Mouse (Mus musculus) forebrain, embryonic 16.5 days (tissue): ENCODE data around the gene Cish. TPM values are rescaled to one million over a fixed set of nuclear protein-coding genes. Genes with fewer than 3 reads are reported as not detected.

Experiments used
- ATAC-seq: fragments of 200-750 bp; cut with Nextera tagmentation; 2 replicates; pipeline ENCODE4 v1.8.0; 2017; ENCODE audit warnings: mild to moderate bottlenecking, moderate library complexity
- H3K27ac ChIP-seq: fragments of 300-500 bp; sonication (generic); 2 replicates; pipeline ENCODE4 v1.5.1; 2014; ENCODE audit warnings: low read length, control low read depth
- H3K27me3 ChIP-seq: fragments of 300-500 bp; sonication (generic); replicated peaks from 2 replicates; pipeline ENCODE4 v1.6.1; 2014; ENCODE audit warnings: low read length; ENCODE audit not compliant: control insufficient read depth, insufficient read depth
- H3K36me3 ChIP-seq: fragments of 300-500 bp; sonication (generic); 2 replicates; pipeline ENCODE4 v1.6.1; 2014; ENCODE audit not compliant: control insufficient read depth, insufficient read depth
- H3K4me1 ChIP-seq: fragments of 300-500 bp; sonication (generic); replicated peaks from 2 replicates; pipeline ENCODE4 v1.6.1; 2014; ENCODE audit warnings: low read length; ENCODE audit not compliant: control insufficient read depth, insufficient read depth
- H3K4me2 ChIP-seq: fragments of 300-500 bp; sonication (generic); 2 replicates; pipeline ENCODE4 v1.6.1; 2014; ENCODE audit warnings: mild to moderate bottlenecking, low read length, control low read depth
- H3K4me3 ChIP-seq: fragments of 300-500 bp; sonication (generic); replicated peaks from 2 replicates; pipeline ENCODE4 v1.5.1; 2014; ENCODE audit warnings: mild to moderate bottlenecking, low read length, control low read depth
- H3K9ac ChIP-seq: fragments of 300-500 bp; sonication (generic); replicated peaks from 2 replicates; pipeline ENCODE4 v1.6.1; 2014; ENCODE audit warnings: low read depth, low read length, control low read depth
- H3K9me3 ChIP-seq: fragments of 300-500 bp; sonication (generic); 2 replicates; pipeline ENCODE4 v1.6.1; 2016; ENCODE audit warnings: low read length; ENCODE audit not compliant: control insufficient read depth
- WGBS: fragments of 180-500 bp; shearing (Covaris S2); extraction: QIAGEN DNeasy Blood & Tissue Kit; methylation state at CpG from one replicate; pipeline ENCODE4 v1.1.7; 2014; 5-methylcytosine and 5-hydroxymethylcytosine counted together
- polyA plus RNA-seq: library from polyadenylated mRNA; unstranded; fragments of >200 nt; fragmentation: Nextera tagmentation; extraction: Ambion mirVana; gene quantifications from 2 replicates; pipeline ENCODE4 v1.2.1, GENCODE M21; 2015

Cish gene
- polyA plus RNA-seq, 1 experiment from 2014 or later: 11.1 TPM

DNA sequence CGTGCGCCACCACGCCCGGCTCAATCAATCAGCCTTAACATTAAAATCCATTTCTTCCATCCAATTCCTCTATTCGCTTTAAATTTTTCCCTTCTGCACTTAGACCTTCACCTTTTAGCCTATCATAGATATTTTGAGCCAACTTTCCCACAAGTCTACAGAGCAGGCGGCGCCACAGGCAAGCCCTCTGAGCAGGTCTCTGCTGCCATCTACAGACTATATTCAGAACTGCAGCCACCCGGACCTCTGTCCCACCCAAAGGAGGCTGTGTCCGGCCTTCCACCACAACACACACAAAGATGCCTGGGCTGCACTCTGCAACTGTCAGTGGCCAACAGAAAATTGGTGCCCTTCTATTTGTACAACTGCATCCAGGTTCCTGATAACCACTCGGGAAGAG, 4.9 kb upstream of the Cish start:
- Histone ChIP-seq H3K4me1 (peaks cover 12% of the 10 kb centered on the region), H3K27ac (no peak overlapping the region), H3K36me3 (no peaks in the 10 kb centered on the region), H3K4me3 (no peak overlapping the region), H3K9me3 (no peaks in the 10 kb centered on the region), H3K27me3 (0 out of 2 replicates have a peak, but pooled peaks cover 4% of the 10 kb centered on the region), H3K9ac (no peak overlapping the region), H3K4me2 (no peak overlapping the region)
- WGBS: 29% methylated on average over 10 of the region's 10 CpGs
- ATAC-seq: peak; percentile 72

GRCm38 (mm10) chr9:107294249-107294648, 1.6 kb upstream of the Cish start:
- H3K4me1 ChIP-seq: peaks cover 24% of the 10 kb centered on the region
- no peak overlapping the region for H3K4me2 ChIP-seq
- no peaks in the 10 kb centered on the region for H3K36me3 ChIP-seq
- no peaks in the 10 kb centered on the region for H3K27me3 ChIP-seq
- no peak overlapping the region for H3K27ac ChIP-seq
- no peaks in the 10 kb centered on the region for H3K9me3 ChIP-seq
- ATAC-seq: no peak
- WGBS: 9% methylated on average over 6 of the region's 6 CpGs
- no peak overlapping the region for H3K4me3 ChIP-seq
- H3K9ac ChIP-seq: no peak overlapping the region

GRCm38 (mm10) chr9:107295616-107296015, 210 bp upstream of the Cish start:
- H3K9ac ChIP-seq: no peak overlapping the region
- no peaks in the 10 kb centered on the region for H3K36me3 ChIP-seq
- no peak overlapping the region; the same call in 1 of the 2 replicates for H3K4me2 ChIP-seq
- no peaks in the 10 kb centered on the region for H3K9me3 ChIP-seq
- H3K27ac ChIP-seq: no peak overlapping the region
- H3K4me3 ChIP-seq: no peak overlapping the region
- no peaks in the 10 kb centered on the region for H3K27me3 ChIP-seq
- peaks cover 16% of the 10 kb centered on the region for H3K4me1 ChIP-seq
- WGBS: 85% methylated on average over 4 of the region's 4 CpGs
- no peak for ATAC-seq

DNA sequence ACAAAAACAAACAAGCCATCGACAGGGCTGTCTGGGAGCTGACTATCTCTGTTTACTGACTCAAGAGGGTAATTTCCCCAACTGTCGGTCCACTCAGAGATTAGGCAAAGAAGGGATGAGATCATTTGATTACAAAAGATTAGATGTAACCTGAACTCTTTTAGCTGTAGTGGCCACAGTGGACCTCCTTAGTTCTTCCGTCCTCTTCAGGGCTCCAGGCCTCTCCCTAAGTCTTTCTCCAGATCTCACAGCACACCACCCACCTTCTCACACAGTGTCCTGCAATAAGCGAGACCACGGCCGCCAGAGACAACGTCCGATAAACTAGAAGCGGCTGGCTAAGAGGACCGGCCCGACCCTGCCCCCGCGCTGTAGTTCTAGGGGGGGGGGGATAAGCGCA, 215 bp downstream of the Cish start:
- Histone ChIP-seq H3K4me2 (peak overlapping the region; percentile 68), H3K27me3 (no peaks in the 10 kb centered on the region), H3K4me3 (peak overlapping the region; percentile 76), H3K36me3 (peaks cover under 1% of the 10 kb centered on the region; the same call in 1 of the 2 replicates), H3K4me1 (peaks cover 16% of the 10 kb centered on the region), H3K27ac (no peak overlapping the region), H3K9ac (peak overlapping the region; percentile 14), H3K9me3 (no peaks in the 10 kb centered on the region)
- whole genome bisulfite sequencing: 5% methylated on average over 14 of the region's 14 CpGs
- ATAC-seq: peak; percentile 27

DNA sequence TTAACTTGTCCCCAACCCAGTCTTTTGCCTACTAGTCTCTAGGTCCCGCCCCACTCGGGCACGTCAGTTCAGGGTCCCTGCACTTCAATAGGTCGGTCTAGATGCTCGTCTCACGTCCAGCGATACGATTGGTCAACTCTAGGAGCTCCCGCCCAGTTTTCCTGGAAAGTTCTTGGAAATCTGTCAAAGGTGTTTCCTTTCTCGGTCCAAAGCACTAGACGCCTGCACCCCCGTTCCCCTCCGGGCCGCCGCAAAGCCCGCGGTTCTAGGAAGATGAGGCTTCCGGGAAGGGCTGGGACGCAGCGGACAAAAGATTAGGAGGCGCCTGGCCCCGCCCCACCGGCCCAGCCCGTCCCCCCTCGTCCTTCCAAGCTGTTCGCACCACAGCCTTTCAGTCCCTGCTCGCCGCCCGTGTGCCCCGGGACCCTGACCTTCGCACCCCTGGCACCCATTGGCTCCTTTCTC, 707 bp downstream of the Cish start:
- H3K4me3 ChIP-seq: peak overlapping the region; percentile 76
- ATAC-seq: peak; percentile 100
- H3K27ac ChIP-seq: peak overlapping the region; percentile 17; the same call in 1 of the 2 replicates
- WGBS: under 1% methylated on average over 29 of the region's 31 CpGs
- no peaks in the 10 kb centered on the region for H3K27me3 ChIP-seq
- peak overlapping the region; percentile 68 for H3K4me2 ChIP-seq
- H3K9me3 ChIP-seq: no peaks in the 10 kb centered on the region
- peaks cover 16% of the 10 kb centered on the region for H3K4me1 ChIP-seq
- peak overlapping the region; percentile 78 for H3K9ac ChIP-seq
- peaks cover 5% of the 10 kb centered on the region; the same call in 1 of the 2 replicates for H3K36me3 ChIP-seq

GRCm38 (mm10) chr9:107297059-107297458, 1.2 kb downstream of the Cish start:
- H3K4me1 ChIP-seq: peaks cover 16% of the 10 kb centered on the region
- H3K9me3 ChIP-seq: no peaks in the 10 kb centered on the region
- ATAC-seq: peak; percentile 24
- no peaks in the 10 kb centered on the region for H3K27me3 ChIP-seq
- H3K4me3 ChIP-seq: peak overlapping the region; percentile 76
- H3K36me3 ChIP-seq: peaks cover 5% of the 10 kb centered on the region; the same call in 1 of the 2 replicates
- peak overlapping the region; percentile 17; the same call in 1 of the 2 replicates for H3K27ac ChIP-seq
- H3K4me2 ChIP-seq: peak overlapping the region; percentile 68
- peak overlapping the region; percentile 78 for H3K9ac ChIP-seq
- WGBS: 12% methylated on average over 16 of the region's 16 CpGs

- H3K36me3 ChIP-seq: peaks cover 5% of the 10 kb centered on the region; the same call in 1 of the 2 replicates
- H3K27me3 ChIP-seq: no peaks in the 10 kb centered on the region
- peak overlapping the region; percentile 68 for H3K4me2 ChIP-seq
- H3K4me1 ChIP-seq: peaks cover 16% of the 10 kb centered on the region
- H3K9ac ChIP-seq: no peak overlapping the region
- no peak for ATAC-seq
- no peaks in the 10 kb centered on the region for H3K9me3 ChIP-seq
- H3K27ac ChIP-seq: no peak overlapping the region
- peak overlapping the region; percentile 76 for H3K4me3 ChIP-seq
- 94% methylated on average over 4 of the region's 4 CpGs for WGBS
These were observed 1.8 kb downstream of the Cish start for GRCm38 (mm10) chr9:107297658-107298057.

GRCm38 (mm10) chr9:107298059-107298780, 2.4 kb downstream of the Cish start:
- H3K27me3 ChIP-seq: no peaks in the 10 kb centered on the region
- H3K27ac ChIP-seq: no peak overlapping the region
- 84% methylated on average over 8 of the region's 8 CpGs for WGBS
- no peak for ATAC-seq
- H3K9me3 ChIP-seq: no peaks in the 10 kb centered on the region
- peaks cover 5% of the 10 kb centered on the region; the same call in 1 of the 2 replicates for H3K36me3 ChIP-seq
- peak overlapping the region; percentile 68; the same call in 1 of the 2 replicates for H3K4me2 ChIP-seq
- no peak overlapping the region for H3K4me3 ChIP-seq
- H3K9ac ChIP-seq: no peak overlapping the region
- H3K4me1 ChIP-seq: peaks cover 16% of the 10 kb centered on the region

DNA sequence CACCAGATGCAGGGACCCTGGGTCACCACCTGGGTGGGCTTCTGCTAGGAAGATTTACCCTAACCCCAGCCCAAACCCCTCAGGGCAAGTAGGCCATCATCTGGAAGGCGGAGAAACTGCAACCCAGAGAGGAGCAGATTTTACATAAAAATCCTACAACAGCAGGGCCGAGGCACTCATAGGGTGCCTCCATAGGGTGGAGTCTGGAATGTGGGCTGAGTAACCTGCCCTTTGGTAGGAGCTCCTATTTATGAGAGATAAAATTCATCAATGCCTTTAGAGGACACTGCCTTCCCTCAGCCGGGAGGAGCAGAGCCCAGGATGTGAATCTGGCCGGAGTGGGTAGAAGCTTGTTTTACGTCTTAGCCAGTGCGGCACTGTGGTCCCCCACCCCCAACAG, 3.0 kb downstream of the Cish start:
- WGBS: 94% methylated on average over 6 of the region's 6 CpGs
- Histone ChIP-seq H3K4me1 (peaks cover 16% of the 10 kb centered on the region), H3K4me2 (no peak overlapping the region), H3K27ac (no peak overlapping the region), H3K9me3 (no peaks in the 10 kb centered on the region), H3K4me3 (no peak overlapping the region), H3K27me3 (no peaks in the 10 kb centered on the region), H3K9ac (no peak overlapping the region), H3K36me3 (peaks cover 5% of the 10 kb centered on the region; the same call in 1 of the 2 replicates)
- ATAC-seq: no peak
